1 mouse cellular context compared by ENCODE assay signal in the genomic region with DNA sequence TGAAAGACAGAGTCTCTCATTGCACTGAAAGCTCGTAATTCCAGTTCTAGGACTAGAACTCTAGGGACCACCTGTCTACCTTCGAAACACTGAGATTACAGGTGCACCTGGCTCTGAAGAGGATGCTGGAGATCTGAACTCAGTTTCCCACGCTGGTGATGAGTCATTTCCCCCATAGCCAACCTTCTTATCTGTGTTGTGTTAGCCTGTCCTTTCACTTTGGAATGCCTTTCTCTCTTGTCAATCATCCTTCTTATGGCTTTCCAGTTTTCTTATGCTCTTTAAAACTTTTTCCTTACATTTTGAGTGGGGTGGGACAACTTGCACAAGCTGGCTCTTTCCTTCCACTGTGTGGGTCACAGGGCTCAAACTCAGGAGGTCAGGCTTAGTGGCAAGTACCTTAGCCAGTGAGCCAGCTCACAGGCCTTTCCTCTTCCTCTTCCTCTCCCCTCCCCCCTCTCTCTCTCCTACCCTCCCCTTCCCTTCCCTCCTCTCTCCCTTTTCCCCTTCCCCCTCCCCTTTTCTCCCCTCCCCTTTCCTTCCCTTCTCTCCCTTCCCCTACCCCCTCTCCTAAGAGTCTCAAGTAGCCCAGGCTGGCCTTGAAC.
A peak's percentile ranks its signal among the peaks of the same experiment; 100 is the strongest.
TF ChIP-seq lines count a peak whose summit lies in the region.

No protein-coding gene starts in this region.

TF ChIP-seq in MEL, 35 proteins besides CTCF, POLR2A, EP300 and RAD21:
- TF ChIP-seq USF1 (IDR thresholded peaks at IDR 0.05; ENCODE audit: low read depth, low read length) = no peak
- TF ChIP-seq JUND (IDR thresholded peaks at IDR 0.05; ENCODE audit: low read depth, low read length) = 0 out of 2 replicates have a peak, but pooled peaks have one; percentile 49
- TF ChIP-seq ETS1 (IDR thresholded peaks at IDR 0.05; ENCODE audit: low read depth, low read length) = peak; percentile 67
- TF ChIP-seq GATA1 (IDR thresholded peaks at IDR 0.05; ENCODE audit: low read depth, low read length) = peak; percentile 45; the same call in 1 of the 2 replicates
- TF ChIP-seq MYB (IDR thresholded peaks at IDR 0.05; ENCODE audit: low read depth, low read length) = no peak
- TF ChIP-seq HCFC1 (IDR thresholded peaks at IDR 0.05; ENCODE audit: low read depth, low read length) = no peak
- no peak for TF ChIP-seq NELFE (IDR thresholded peaks at IDR 0.05; ENCODE audit: low read depth, low read length)
- peak; percentile 57 for TF ChIP-seq TAL1 (IDR thresholded peaks at IDR 0.05; ENCODE audit: low read length)
